Mouse (Mus musculus) right cerebral cortex, postnatal 10 days (tissue): ENCODE results near the gene Rps8.

Source experiments
- DNase-seq, 2 experiments: peaks; one replicate each; pipeline ENCODE4 v3.0.0; 2021; ENCODE audit warnings: low spot score in 2 of 2

The Rps8 gene

GRCm38 (mm10) chr4:117148815-117149214, 7.2 kb downstream of the Rps8 start:
- DNase-seq = peak in 1 of 2 experiments; percentile 30

DNA sequence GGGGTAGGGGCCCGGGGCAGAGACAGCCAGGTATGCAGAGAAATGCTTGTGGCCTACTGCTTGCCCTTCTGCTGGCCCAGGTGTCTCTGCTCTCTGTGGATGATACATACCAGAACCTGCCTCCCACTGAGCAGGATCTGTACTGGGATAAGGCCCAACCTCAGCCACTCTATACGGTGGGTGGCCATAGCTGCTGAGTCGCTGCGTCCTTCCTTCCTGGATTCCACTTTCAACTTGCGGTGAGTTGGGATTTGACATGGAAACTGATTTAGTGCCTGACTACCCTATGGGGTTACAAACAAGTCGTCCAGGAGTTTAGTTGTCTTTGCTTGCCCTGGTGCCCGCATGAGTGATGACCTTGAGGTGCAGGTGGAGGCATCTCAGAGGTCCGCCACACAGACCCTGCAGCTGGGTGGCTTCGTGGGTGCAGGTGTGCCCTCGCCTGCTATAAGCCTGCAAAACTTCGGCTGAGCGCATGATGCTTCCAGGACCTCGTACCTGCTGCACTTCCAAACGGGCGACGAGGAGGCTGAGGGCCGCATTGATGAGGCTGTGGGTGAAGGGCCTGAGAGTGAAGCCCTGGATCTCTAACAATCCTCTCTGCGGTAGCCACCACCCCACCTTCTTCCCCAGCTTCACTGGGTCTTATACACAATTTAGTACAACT, 7.9 kb downstream of the Rps8 start:
- DNase-seq = peak in 1 of 2 experiments; percentile 35

GRCm38 (mm10) chr4:117146176-117146575, 9.9 kb downstream of the Rps8 start:
- peak; percentile 58 to 79 for DNase-seq

DNA sequence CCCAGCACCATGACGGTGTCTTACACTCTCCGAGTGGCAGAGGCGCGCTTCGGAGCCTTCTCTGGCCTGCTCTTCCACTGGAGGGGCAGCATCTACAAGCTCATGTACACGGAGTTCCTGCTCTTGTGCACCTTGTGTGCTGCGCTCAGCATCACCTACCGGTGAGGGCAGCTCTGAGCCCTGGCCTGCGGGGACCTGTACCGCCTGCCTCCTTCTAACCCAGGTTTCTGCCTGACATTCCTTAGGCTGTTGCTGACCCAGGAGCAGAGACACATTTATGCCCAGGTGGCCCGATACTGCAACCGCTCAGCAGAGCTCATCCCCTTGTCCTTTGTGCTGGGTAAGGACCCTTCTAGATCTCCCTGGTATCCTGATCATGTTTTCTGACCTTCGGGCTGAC, 10.8 kb downstream of the Rps8 start:
- peak in 1 of 2 experiments; percentile 21 for DNase-seq

DNA sequence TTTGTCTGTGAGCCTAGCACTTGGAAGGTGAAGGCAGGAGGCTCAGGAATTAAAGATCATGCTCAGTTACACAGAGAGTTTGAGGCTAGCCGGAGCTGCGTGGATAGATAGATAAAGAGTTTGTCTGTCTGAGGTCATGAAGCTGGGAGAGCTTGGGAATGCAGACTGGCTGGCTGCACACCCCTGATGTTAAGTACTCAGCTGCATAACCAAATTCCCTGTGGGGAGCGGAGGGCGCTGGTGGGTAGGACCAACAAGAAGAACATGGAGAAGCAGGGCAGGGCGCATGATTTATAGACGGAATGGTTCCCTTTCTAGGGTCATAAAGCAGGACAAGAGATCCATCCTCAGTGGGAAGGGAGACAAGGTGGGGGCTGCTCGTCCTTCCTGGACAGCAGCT, 13.0 kb downstream of the Rps8 start:
- no peak for DNase-seq

- no peak for DNase-seq
Measured at GRCm38 (mm10) chr4:117140613-117141012, 15.4 kb downstream of the Rps8 start.

DNA sequence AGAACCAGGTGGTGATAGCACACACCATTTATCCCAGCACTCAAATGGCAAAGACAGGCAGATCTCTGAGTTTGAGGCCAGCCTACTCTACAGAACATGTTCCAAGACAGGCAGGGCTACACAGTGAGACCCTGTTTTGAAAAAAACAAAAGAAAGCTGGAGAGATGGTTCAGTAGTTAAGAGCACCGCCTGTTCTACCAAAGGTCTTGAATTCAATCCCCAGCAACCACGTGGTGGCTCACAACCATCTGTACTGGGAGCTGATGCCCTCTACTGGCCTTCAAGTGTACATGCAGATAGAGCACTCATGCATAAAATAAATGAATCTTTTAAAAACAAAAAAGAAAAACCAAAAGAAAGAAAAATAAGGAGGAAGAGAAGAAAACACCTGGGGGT, 16.8 kb downstream of the Rps8 start:
- no peak for DNase-seq

GRCm38 (mm10) chr4:117138295-117139216, 17.5 kb downstream of the Rps8 start:
- no peak for DNase-seq

- DNase-seq = no peak
Measured at GRCm38 (mm10) chr4:117136034-117136433, 20.0 kb downstream of the Rps8 start.

- DNase-seq = peak in 1 of 2 experiments; percentile 33
Measured at GRCm38 (mm10) chr4:117134601-117134995, 21.4 kb downstream of the Rps8 start.

- DNase-seq = peak; percentile 98
Measured at GRCm38 (mm10) chr4:117133817-117134600, 22.0 kb downstream of the Rps8 start, which contains the start of gene Plk3. Plk3 (minus strand) TSS chr4:117133963.

GRCm38 (mm10) chr4:117133366-117133796, 22.7 kb downstream of the Rps8 start:
- no peak for DNase-seq

DNA sequence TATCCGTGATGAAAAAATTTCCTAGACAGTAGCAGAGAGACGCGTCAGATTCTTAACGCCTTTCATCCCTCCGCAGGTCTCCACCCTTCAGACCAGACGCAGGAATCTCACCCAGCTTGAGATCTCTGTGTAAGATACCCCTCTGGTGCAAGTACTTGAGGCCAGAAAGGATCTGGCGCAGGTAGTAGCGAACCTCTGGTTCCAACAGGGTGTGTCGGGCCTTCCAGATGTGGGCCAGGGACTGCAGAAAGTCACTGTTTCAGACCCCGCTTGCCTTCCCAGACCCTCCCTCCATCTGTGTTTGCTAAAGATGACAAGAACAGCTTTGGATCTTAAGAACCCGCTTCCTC, 23.3 kb downstream of the Rps8 start:
- no peak for DNase-seq

DNA sequence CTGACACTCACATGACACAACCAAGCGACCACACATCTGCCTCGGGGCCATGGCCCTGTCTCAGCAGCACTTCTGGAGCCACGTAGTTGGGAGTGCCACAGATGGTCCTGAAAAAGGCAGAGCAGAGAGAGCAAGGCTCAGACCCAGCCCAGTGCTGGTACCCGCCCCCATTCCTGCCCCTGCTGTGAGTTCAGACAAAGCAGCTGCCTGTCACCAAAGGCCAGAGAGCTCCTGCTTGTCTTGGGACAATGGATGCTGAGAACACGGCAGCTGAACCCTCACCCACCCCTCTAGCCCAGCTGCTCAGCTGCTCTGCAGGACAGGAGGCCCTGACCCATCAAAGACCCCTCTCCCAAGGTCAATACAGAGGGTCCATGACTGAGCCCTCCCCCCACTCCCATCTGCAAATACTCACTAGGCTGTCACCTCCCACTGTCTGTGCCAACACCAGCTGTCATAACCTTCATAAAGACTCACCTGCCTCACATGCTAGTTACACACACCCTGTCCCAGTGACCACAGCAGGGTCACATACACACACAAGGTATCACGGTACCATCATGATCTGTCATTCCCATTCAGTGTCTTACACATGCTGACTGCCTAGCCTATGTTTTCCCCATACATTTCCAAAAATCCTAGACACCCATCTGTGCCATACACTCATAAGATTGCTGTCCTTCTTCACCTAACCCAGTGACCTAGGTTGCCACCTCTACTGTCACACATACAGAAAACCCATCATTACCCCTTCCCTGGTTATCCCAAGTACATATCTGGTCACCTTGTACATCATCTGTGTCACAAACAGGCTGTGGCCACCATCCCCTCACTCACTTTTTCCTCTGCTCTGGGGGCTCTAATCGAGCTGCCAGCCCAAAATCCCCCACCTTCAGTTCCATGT, 23.9 kb downstream of the Rps8 start:
- no peak for DNase-seq

DNA sequence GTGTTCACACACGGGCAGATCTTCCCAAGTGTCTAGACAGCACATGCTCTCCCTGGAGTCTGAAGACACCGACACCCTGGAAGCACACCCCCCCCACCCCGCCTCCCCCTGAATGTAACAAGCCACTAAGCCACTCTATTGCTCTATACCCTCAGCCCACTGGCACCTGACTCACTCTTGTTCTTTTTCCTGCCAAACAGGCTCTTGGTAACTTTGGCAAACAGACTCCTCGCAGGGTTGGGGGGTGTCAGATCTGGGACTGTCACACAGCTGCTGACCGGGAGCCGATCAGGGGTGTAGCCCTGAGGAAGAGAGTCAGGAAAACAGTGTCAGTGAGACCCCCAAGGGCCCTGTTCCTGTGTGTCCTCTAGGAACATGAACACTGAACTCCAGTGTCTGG, 24.8 kb downstream of the Rps8 start:
- DNase-seq = peak in 1 of 2 experiments; percentile 17

GRCm38 (mm10) chr4:117130790-117131189, 25.3 kb downstream of the Rps8 start:
- DNase-seq = peak in 1 of 2 experiments; percentile 22

- peak in 1 of 2 experiments; percentile 27 for DNase-seq
Measured at GRCm38 (mm10) chr4:117127991-117128686, 27.9 kb downstream of the Rps8 start.

- DNase-seq = peak; percentile 16 to 27
Measured at GRCm38 (mm10) chr4:117126675-117127290, 29.3 kb downstream of the Rps8 start, which contains the start of gene Tctex1d4. Tctex1d4 (plus strand) TSS chr4:117126794.

DNA sequence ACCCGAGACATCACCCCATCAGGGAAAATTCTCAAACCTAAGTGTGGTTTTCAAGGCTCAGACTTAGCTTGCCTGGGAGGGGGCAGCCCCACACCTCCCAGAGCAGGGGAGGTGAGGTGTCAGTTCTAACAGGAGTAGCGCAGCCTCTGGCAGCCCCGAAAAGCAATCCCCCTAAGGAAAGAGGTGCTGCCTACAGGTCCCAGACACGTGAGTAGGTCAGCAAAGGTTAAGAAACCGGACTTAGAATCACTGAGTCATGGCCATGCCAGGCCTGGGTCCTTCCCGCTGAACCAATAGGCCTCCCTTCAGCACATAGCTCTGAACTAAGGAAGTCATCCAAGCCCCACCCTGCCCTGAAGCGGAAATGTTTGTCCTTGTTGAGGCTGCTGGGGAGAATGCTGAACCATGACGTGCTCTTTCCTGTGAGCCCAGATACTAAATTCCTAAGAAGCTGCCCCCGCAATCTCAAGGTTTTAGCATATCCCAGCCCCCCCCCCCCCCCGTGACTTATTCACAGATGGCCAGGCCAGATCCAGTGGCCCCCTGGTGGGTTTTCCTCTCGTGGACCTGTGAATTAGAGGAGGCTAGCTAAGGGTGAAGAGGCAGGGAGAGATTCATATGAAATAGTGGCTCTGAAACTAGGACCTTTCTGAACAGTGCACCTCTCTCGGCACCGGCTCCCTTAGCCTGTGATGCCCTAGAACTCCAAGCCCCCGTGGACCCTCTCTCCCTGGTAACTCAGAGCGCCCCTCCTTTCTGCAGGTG, 30.0 kb downstream of the Rps8 start:
- peak; percentile 57 to 65 for DNase-seq
